Mouse (Mus musculus): Measurements from ENCODE around the gene Morc2a.

- TF ChIP-seq POLR2A (IDR thresholded peaks at IDR 0.05; ENCODE audit: insufficient read length, low read depth) (no peak), CEBPB (IDR thresholded peaks at IDR 0.05; ENCODE audit: insufficient read depth, poor library complexity, severe bottlenecking) (no peak), POLR2AphosphoS2 (IDR thresholded peaks at IDR 0.05; ENCODE audit: insufficient read length, low read depth) (no peak), E2F4 (IDR thresholded peaks at IDR 0.05; ENCODE audit: insufficient read depth) (no peak), USF1 (IDR thresholded peaks at IDR 0.05; ENCODE audit: low read depth) (no peak), TCF12 (IDR thresholded peaks at IDR 0.05; ENCODE audit: insufficient read depth, poor library complexity, severe bottlenecking) (no peak)
Observed at GRCm38 (mm10) chr11:3727438-3728105, 78.6 kb downstream of the Morc2a start.

All from myocyte (in vitro differentiated cells).